Mouse (Mus musculus): ENCODE measurements around the gene Kctd5.

DNA sequence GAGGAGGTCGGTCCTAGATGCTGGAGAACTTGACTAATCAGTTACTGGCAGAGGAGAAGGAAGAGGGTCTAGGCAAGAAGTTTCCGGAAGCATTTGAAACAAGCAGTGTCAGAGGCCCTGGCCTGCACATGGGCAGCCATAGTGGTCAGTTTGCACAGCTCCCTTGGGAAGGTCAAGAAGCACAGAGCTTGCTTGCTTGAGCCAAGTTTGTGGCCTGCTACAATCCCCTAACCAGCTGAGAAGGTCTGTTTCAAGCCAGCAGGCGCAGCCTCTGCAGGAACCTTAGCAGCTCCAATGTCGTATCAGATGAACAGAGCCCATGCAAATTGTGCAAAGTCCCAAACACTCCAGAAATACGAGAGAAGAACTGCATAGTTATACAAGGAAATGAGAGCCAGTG lies 25.2 kb downstream of the Kctd5 start:
- TF ChIP-seq CTCF (IDR thresholded peaks at IDR 0.05; ENCODE audit: extremely low read depth, insufficient read depth, low read length) = no peak
- TF ChIP-seq POLR2A (IDR thresholded peaks at IDR 0.05; ENCODE audit: extremely low read depth, insufficient read depth, low read length) = no peak

Measured in cortical plate, adult 2 months (tissue).